Mouse (Mus musculus) intestine, embryonic 16.5 days (tissue): ENCODE measurements at regions not wholly inside any gene's neighbourhood (a gene's known extent, or its start where the extent isn't known, plus 50 kb on each side); places are given as distances from the start of the nearest gene placed in this dataset.

Experiments used
- ATAC-seq: fragments of 200-750 bp; cut with Nextera tagmentation; 2 replicates; pipeline ENCODE4 v1.8.0; 2017; ENCODE audit warnings: moderate TSS enrichment, moderate library complexity
- H3K27ac ChIP-seq: fragments of 300-500 bp; sonication (generic); 2 replicates; pipeline ENCODE4 v1.5.1; 2014; ENCODE audit warnings: mild to moderate bottlenecking, low read length
- H3K27me3 ChIP-seq: fragments of 300-500 bp; sonication (generic); replicated peaks from 2 replicates; pipeline ENCODE4 v1.6.1; 2014; ENCODE audit warnings: low read length, control low read depth, mixed read lengths; ENCODE audit not compliant: control insufficient read depth, insufficient read depth
- H3K36me3 ChIP-seq: fragments of 300-500 bp; sonication (generic); 2 replicates; pipeline ENCODE4 v1.6.1; 2014; ENCODE audit warnings: low read length, control low read depth; ENCODE audit not compliant: control insufficient read depth, insufficient read depth
- H3K4me1 ChIP-seq: fragments of 300-500 bp; sonication (generic); 2 replicates; pipeline ENCODE4 v1.6.1; 2014; ENCODE audit warnings: low read length, control low read depth, mixed read lengths; ENCODE audit not compliant: control insufficient read depth, insufficient read depth
- H3K4me2 ChIP-seq: fragments of 300-500 bp; sonication (generic); 2 replicates; pipeline ENCODE4 v1.6.1; 2014; ENCODE audit warnings: low read depth, low read length, control low read depth
- H3K4me3 ChIP-seq: fragments of 300-500 bp; sonication (generic); 2 replicates; pipeline ENCODE4 v1.5.1; 2014; ENCODE audit warnings: mild to moderate bottlenecking, low read length
- H3K9ac ChIP-seq: fragments of 300-500 bp; sonication (generic); 2 replicates; pipeline ENCODE4 v1.6.1; 2014; ENCODE audit warnings: low read depth, low read length
- H3K9me3 ChIP-seq: fragments of 300-500 bp; sonication (generic); 2 replicates; pipeline ENCODE4 v1.6.1; 2016; ENCODE audit warnings: low read length, control low read depth; ENCODE audit not compliant: control insufficient read depth
- WGBS: fragments of 180-500 bp; shearing (Covaris S2); extraction: QIAGEN DNeasy Blood & Tissue Kit; methylation state at CpG from one replicate; pipeline ENCODE4 v1.1.7; 2014; 5-methylcytosine and 5-hydroxymethylcytosine counted together

DNA sequence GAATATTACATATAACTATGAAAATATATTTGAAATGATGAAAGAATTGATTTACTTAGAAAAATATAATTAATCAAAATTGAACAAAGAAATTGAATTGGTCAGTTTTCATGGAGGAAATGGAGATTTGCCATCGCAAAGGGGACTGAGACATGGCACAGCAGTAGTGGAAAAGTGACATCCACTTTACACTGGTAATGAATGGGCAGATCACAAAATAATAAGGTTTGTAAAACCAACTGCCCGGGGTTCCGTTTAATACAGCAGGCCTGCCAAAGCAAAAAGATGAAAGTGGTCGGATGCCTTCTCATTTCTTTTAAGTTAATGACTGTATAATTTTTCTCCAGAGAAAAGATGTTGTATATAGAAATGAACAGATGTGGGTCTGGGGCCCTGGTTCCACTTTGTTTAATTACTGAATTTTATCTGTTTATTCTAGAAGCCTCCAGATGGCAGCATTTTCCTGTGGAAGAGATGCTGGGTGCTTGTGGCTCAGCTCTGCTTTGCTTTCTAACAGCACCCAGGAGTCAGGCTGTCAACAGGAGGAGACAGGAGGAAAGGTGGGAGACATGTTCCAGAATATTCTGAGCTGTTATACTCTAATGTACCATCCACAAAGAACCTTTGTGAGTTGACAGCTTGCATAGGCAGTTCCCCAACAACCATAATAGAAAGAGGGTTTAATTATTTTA, 75.6 kb upstream of the Fbxl17 start:
- ATAC-seq: no peak

DNA sequence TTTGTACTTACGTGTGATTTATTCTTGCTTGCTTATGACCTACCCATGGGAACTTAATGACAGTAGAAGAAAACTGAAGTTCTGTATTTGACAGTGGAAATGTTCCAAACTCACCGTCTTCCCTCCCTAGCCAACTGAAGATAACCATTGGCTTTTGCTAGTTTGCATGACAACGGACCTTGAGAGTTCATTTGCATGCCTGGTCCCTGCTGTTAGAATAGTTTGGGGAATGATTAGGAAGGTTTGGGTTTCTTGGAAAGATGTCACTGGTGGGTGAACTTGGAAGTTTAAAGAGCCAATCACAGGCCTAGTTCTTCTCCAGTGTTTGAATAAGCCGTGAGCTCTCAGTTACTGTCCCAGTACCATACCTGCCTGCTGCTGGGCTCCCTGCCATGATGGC, 83.1 kb upstream of the Fbxl17 start:
- Histone ChIP-seq H3K4me2 (no peak overlapping the region), H3K9ac (no peak overlapping the region), H3K9me3 (no peaks in the 10 kb centered on the region), H3K4me3 (no peak overlapping the region), H3K4me1 (no peaks in the 10 kb centered on the region), H3K27ac (no peak overlapping the region), H3K27me3 (no peaks in the 10 kb centered on the region), H3K36me3 (no peaks in the 10 kb centered on the region)
- no peak for ATAC-seq
- 71% methylated on average over 4 of the region's 4 CpGs for WGBS

More for the DNA sequence above, 75.6 kb upstream of the Fbxl17 start:
- H3K36me3 ChIP-seq: no peaks in the 10 kb centered on the region
- no peak overlapping the region for H3K4me3 ChIP-seq
- no peak overlapping the region for H3K27ac ChIP-seq
- H3K4me2 ChIP-seq: no peak overlapping the region
- no peak overlapping the region for H3K9ac ChIP-seq
- no peaks in the 10 kb centered on the region for H3K27me3 ChIP-seq
- WGBS: 51% methylated on average over 4 of the region's 4 CpGs
- H3K4me1 ChIP-seq: no peaks in the 10 kb centered on the region
- H3K9me3 ChIP-seq: no peaks in the 10 kb centered on the region

DNA sequence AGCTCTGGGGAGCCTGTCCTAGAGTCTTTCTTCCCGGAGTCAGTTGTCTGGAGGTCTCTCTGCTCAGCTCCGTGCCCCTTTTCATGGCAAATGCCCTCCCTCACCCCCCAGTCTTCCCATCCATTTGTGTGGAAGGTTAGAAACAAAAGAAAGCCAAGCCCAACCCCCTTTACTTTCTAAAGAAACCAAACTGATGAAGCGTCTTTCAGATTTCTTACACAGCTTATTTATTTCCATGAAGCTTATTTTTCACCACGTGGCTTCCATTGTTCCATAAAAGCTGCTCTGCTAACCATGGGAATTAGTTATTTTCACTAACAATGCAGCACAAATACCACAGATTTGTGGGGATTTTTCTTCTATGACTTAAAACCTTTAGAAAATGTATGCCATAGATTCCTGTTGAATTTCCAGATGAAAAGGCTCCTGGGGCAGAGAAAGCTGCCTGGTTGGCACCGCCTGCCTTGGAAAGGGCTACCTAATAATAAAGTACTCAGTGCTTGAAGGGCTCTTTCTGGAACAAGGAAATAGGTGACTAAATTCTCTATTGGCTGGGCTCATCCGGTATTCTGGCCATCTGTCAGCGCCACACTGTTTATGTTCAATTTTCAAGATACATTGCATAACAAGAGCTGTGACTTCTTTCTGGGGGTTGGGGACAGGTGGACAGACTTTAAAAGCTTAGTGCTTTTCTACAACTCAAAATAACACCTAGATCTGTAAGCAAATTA, 107.4 kb upstream of the Fbxl17 start:
- Histone ChIP-seq H3K4me2 (no peak overlapping the region), H3K9me3 (no peaks in the 10 kb centered on the region), H3K4me3 (no peak overlapping the region), H3K27ac (no peak overlapping the region), H3K4me1 (no peaks in the 10 kb centered on the region), H3K9ac (no peak overlapping the region), H3K27me3 (no peaks in the 10 kb centered on the region), H3K36me3 (no peaks in the 10 kb centered on the region)
- 58% methylated on average over 7 of the region's 7 CpGs for WGBS
- no peak for ATAC-seq

DNA sequence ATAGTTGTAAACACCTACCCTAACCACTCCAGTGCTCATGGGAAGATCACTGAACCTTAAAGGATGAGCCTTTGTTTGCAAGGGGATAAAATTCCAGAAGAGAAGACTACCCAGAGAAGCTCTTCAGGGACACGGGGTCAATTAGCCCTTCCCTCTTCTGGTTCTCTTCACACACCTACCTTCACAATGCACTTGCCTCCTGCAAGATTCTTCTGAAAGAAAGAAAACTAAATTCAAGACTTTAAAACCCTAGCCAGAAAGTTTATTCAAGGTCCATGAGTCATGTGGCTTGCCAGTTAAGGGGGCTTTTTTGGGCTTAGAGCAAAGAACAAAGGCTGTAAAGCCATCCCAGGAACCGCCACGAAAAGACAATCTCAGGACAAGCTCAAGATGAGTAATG, 122.9 kb upstream of the Fbxl17 start:
- ATAC-seq: no peak
- Histone ChIP-seq H3K4me2 (no peak overlapping the region), H3K27ac (no peak overlapping the region), H3K27me3 (no peaks in the 10 kb centered on the region), H3K9me3 (no peaks in the 10 kb centered on the region), H3K36me3 (no peaks in the 10 kb centered on the region), H3K4me1 (no peaks in the 10 kb centered on the region), H3K4me3 (no peak overlapping the region), H3K9ac (no peak overlapping the region)
- 14% methylated on average over 3 of the region's 3 CpGs for WGBS

DNA sequence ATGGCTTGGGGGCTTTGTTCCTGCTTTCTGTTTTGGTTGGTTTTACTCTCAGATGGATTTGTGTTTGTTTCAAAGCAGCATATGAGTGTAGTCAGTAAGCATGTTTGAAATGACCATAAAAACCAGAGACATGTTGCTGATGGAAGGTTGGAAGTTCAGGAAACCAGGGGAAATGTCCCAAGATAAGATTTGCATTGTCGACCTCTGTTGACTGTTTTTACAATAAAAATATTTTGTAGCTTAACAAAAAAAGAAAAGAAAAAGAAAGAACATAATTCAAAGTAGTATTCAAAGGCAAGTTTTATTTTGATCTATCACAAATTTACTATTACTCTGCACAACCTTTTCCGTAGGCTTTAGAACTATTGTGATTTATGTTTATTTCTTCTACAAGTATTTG, 137.8 kb upstream of the Fbxl17 start:
- 84% methylated on average over 2 of the region's 2 CpGs for WGBS
- H3K27ac ChIP-seq: no peak overlapping the region
- H3K4me3 ChIP-seq: no peak overlapping the region
- no peaks in the 10 kb centered on the region for H3K4me1 ChIP-seq
- no peak overlapping the region for H3K9ac ChIP-seq
- no peak overlapping the region for H3K4me2 ChIP-seq
- H3K27me3 ChIP-seq: no peaks in the 10 kb centered on the region
- ATAC-seq: no peak
- no peaks in the 10 kb centered on the region for H3K36me3 ChIP-seq
- H3K9me3 ChIP-seq: no peaks in the 10 kb centered on the region

DNA sequence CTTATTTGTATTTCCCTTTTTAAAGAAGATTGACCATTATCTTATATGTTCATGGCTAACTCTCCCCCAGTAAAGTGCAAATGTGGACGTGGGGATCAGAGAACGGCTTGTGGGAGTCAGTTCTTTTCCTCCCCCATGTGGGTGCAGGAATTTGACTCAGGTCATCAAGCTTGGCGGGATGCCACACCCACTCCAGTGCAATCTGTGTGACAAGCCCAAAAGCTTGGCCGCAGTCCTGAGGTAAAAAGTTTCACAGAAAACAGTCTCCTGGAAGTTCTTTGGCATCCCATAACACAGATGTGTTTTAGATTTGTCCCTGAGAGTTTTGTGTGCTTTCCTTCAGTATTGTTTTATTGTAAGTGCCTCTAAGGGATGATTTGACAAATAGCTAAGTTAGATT, 144.6 kb upstream of the Fbxl17 start:
- Histone ChIP-seq H3K9ac (no peak overlapping the region), H3K4me3 (no peak overlapping the region), H3K4me1 (no peaks in the 10 kb centered on the region), H3K4me2 (no peak overlapping the region), H3K9me3 (no peaks in the 10 kb centered on the region), H3K36me3 (no peaks in the 10 kb centered on the region), H3K27me3 (no peaks in the 10 kb centered on the region), H3K27ac (no peak overlapping the region)
- ATAC-seq: no peak
- 88% methylated on average over 4 of the region's 4 CpGs for WGBS

DNA sequence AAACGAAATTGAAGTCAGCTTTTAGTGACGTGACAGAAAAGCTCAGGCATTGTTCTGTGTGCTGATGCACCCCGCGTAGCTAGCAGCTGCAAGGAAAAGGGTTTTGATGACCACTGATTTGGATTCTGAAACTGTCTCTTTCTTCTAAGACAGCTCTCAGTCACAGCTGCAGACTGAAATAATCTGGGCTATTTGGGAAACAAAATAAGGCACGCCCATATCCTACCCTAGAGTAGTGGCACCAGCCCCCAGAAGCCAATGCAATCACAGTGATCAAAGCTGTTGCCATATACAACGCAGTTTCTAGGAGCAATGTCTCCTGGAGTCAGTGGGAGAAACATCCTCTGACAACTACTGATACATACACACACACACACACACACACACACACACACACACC, 157.9 kb upstream of the Fbxl17 start:
- Histone ChIP-seq H3K36me3 (no peaks in the 10 kb centered on the region), H3K9ac (no peak overlapping the region), H3K27ac (no peak overlapping the region), H3K4me2 (no peak overlapping the region), H3K4me1 (no peaks in the 10 kb centered on the region), H3K9me3 (no peaks in the 10 kb centered on the region), H3K4me3 (no peak overlapping the region), H3K27me3 (no peaks in the 10 kb centered on the region)
- no peak for ATAC-seq
- WGBS: 78% methylated on average over 6 of the region's 6 CpGs

DNA sequence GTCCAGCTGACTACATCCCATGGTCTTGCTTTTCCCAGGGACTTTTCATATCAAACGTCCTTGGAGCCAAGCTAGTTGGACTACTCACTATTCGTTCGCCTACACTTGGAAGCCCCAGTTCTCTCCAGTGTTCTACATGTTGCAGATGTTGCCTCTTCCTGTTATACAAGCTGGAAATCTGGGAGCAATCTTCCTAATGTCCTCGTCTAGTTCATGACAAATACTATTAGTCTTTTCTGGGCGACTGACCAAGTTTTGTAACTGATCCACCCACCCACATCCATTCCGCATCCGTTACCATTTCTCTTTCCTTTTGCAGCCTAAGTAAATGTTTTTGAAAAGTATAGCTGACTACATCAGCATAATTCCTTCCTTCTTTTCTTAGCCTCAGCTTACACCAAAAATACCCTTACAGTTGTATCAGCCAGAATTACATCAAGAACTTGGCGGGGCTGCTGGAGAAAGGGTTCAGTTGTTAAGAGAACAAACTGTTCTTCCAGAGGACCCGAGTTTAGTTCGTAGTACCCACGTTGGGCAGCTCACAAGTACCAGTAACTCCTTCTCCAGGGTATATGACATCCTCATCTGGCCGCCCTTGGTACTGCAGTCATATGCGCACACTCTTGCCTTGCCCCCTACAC, 161.1 kb upstream of the Fbxl17 start:
- H3K9me3 ChIP-seq: no peaks in the 10 kb centered on the region
- ATAC-seq: peak; percentile 86
- no peak overlapping the region for H3K4me3 ChIP-seq
- WGBS: 62% methylated on average over 13 of the region's 13 CpGs
- H3K4me1 ChIP-seq: no peaks in the 10 kb centered on the region
- no peaks in the 10 kb centered on the region for H3K36me3 ChIP-seq
- peak overlapping the region; percentile 85 for H3K27ac ChIP-seq
- no peak overlapping the region for H3K4me2 ChIP-seq
- no peak overlapping the region for H3K9ac ChIP-seq
- no peaks in the 10 kb centered on the region for H3K27me3 ChIP-seq

DNA sequence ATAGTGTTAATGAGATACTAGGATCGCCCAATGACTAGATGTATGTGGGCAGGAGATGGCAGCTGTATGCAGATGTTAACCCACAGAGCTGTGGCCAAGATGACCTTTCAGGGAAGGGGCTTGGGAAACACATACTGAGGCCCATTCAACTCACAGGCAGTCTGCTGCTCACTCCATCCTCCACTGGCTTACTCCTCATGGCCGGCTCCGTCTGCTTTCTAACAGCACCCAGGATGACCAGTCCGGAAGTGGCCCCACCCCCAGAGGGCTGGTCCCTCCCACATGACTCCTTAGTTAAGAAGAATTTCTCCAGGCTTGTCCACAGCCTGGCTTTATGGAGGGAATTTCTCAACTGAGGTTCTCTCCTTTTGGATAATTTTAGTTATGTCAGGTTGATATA, 161.8 kb upstream of the Fbxl17 start:
- Histone ChIP-seq H3K4me1 (no peaks in the 10 kb centered on the region), H3K4me3 (no peak overlapping the region), H3K27ac (peak overlapping the region; percentile 85), H3K36me3 (no peaks in the 10 kb centered on the region), H3K4me2 (no peak overlapping the region), H3K9me3 (no peaks in the 10 kb centered on the region), H3K9ac (no peak overlapping the region), H3K27me3 (no peaks in the 10 kb centered on the region)
- WGBS: 69% methylated on average over 4 of the region's 4 CpGs
- peak; percentile 55; the same call in 1 of the 2 replicates for ATAC-seq
